Mouse (Mus musculus) heart, postnatal 0 days (tissue): Measurements from ENCODE around the gene Tmem150b. TPM values are rescaled to one million over a fixed set of nuclear protein-coding genes. Genes with fewer than 3 reads are reported as not detected.

Experiments
- ATAC-seq: fragments of 200-750 bp; cut with Nextera tagmentation; 2 replicates; pipeline ENCODE4 v1.8.0; 2017; ENCODE audit warnings: low read depth, moderate number of reproducible peaks, moderate library complexity; ENCODE audit not compliant: insufficient read depth
- DNase-seq: peaks from one replicate; pipeline ENCODE4 v3.0.0-alpha.2; 2016; ENCODE audit warnings: low spot score
- H3K27ac ChIP-seq: fragments of 300-500 bp; sonication (generic); 2 replicates; pipeline ENCODE4 v1.5.1; 2014; ENCODE audit warnings: low read depth, mild to moderate bottlenecking
- H3K27me3 ChIP-seq: fragments of 300-500 bp; sonication (generic); 2 replicates; pipeline ENCODE4 v1.6.1; 2014; ENCODE audit warnings: low read length, mixed read lengths; ENCODE audit not compliant: control insufficient read depth, insufficient read depth
- H3K36me3 ChIP-seq: fragments of 300-500 bp; sonication (generic); replicated peaks from 2 replicates; pipeline ENCODE4 v1.6.1; 2014; ENCODE audit warnings: low read length, mixed read lengths; ENCODE audit not compliant: control insufficient read depth, insufficient read depth
- H3K4me1 ChIP-seq: fragments of 300-500 bp; sonication (generic); 2 replicates; pipeline ENCODE4 v1.6.1; 2014; ENCODE audit warnings: antibody characterized with exemption; ENCODE audit not compliant: control insufficient read depth, insufficient read depth
- H3K4me2 ChIP-seq: fragments of 300-500 bp; sonication (generic); 2 replicates; pipeline ENCODE4 v1.6.1; 2014; ENCODE audit warnings: low read depth, mild to moderate bottlenecking, low read length, moderate library complexity
- H3K4me3 ChIP-seq: fragments of 300-500 bp; sonication (generic); 2 replicates; pipeline ENCODE4 v1.5.1; 2014; ENCODE audit warnings: low read depth, low read length
- H3K9ac ChIP-seq: fragments of 300-500 bp; sonication (generic); replicated peaks from 2 replicates; pipeline ENCODE4 v1.6.1; 2014; ENCODE audit warnings: low read depth, low read length, mixed read lengths
- H3K9me3 ChIP-seq: fragments of 300-500 bp; sonication (generic); replicated peaks from 2 replicates; pipeline ENCODE4 v1.6.1; 2016; ENCODE audit warnings: low read length; ENCODE audit not compliant: control insufficient read depth
- CTCF ChIP-seq: IDR thresholded peaks from 2 replicates; pipeline ENCODE4 v1.5.1; 2016; ENCODE audit warnings: antibody characterized with exemption, control low read depth, low read depth
- EP300 ChIP-seq: IDR thresholded peaks from 2 replicates; pipeline ENCODE4 v1.6.1; 2016; ENCODE audit warnings: antibody characterized with exemption, low read depth
- WGBS: fragments of 180-500 bp; shearing (Covaris S2); extraction: QIAGEN DNeasy Blood & Tissue Kit; methylation state at CpG from one replicate; pipeline ENCODE4 v1.1.7; 2014; 5-methylcytosine and 5-hydroxymethylcytosine counted together
- polyA plus RNA-seq: library from polyadenylated mRNA; unstranded; fragments of >200 nt; fragmentation: Nextera tagmentation; extraction: Ambion mirVana; gene quantifications from 2 replicates; pipeline ENCODE4 v1.2.1, GENCODE M21; 2015
- total RNA-seq: library from RNA; depleted of rRNA; stranded (reverse); fragments of >200 nt; gene quantifications from 2 replicates; pipeline ENCODE4 v1.2.3, GENCODE M21; 2014; ENCODE audit warnings: low replicate concordance

Gene Tmem150b
- total and polyA plus RNA-seq, 2 experiments from 2014 or later: not detected

DNA sequence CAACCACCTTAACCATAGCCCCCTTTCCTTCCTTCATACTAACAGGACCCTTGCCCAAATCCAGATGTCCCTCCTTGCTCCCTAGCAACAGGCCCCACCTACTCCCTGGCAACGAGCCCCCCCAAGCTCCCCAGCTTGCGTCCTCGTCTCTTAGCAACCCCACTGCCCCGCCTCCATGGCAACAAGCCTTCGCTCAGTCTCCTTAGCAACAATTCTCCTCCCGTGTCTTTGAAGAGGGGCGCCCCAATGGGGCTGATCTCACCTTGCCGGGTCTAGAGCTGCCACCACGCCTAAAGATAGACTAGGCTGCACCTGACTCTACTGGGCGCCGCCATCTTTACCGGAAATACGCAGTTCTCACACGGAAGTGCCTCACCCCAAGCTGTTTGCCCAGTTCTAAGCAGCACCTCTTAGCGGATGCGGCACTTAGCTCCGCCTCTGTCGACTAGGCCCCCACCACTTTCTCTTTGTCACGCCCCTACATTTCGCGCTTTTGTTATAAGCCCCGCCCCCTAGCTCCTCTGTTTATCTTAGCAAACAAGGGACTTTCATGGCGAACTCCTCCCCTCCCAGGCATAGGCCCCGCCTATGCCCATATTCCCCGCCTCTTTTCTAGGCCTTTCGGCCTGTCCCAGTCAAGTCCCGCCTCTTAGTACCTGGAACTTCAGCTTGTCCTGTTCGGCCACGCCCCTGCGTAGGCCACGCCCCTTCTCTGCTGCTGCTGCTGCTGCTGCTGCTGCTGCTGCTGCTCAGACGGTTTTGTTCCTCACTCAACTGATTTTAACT lies 40.2 kb downstream of the Tmem150b start, which contains the start of gene Hspbp1:
Gene Hspbp1 (minus strand): TSS at position 437 of the 786 bp plus-strand sequence.
- peaks cover 12% of the 10 kb centered on the region; the same call in 1 of the 2 replicates for H3K36me3 ChIP-seq
- no peaks in the 10 kb centered on the region for H3K9me3 ChIP-seq
- H3K4me3 ChIP-seq: peak within 1 kb of the TSS; percentile 61
- H3K27me3 ChIP-seq: no peaks in the 10 kb centered on the region
- peak within 1 kb of the TSS; percentile 69 for H3K4me2 ChIP-seq
- peak within 1 kb of the TSS; percentile 47 for H3K9ac ChIP-seq
- ATAC-seq (peak; percentile 96), DNase-seq (peak; percentile 97)
- WGBS: under 1% methylated on average over 32 of the region's 32 CpGs
- TF ChIP-seq EP300 (0 out of 2 replicates have a peak, but pooled peaks have one; percentile 51), CTCF (no peak)
- peaks cover 9% of the 10 kb centered on the region for H3K4me1 ChIP-seq
- peak within 1 kb of the TSS; percentile 52 for H3K27ac ChIP-seq

DNA sequence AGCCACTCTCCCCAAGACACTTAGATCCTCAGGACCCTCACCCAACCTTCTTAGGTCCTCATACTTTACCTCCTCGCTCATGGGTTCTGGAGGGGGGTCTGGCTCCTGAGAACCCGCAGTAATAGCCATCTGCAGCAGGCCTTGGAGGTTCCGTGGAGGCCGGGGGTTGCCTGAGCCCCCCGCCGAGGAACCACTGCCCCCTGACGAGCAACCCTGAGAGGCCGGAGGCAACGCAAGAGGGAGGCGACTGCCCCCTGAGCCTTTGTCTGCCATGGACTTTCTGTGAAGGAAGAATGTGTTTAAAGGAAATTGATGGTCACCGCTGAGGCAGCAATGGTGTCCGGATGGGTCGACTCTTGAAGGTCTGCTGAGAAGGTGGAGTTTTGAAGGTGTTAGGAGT lies 40.8 kb downstream of the Tmem150b start:
- no peak for DNase-seq
- Histone ChIP-seq H3K9ac (peak overlapping the region; percentile 47), H3K36me3 (peaks cover 12% of the 10 kb centered on the region; the same call in 1 of the 2 replicates), H3K4me1 (peaks cover 9% of the 10 kb centered on the region), H3K4me2 (peak overlapping the region; percentile 69), H3K4me3 (peak overlapping the region; percentile 61), H3K27ac (peak overlapping the region; percentile 52), H3K27me3 (no peaks in the 10 kb centered on the region), H3K9me3 (no peaks in the 10 kb centered on the region)
- ATAC-seq: no peak
- 4% methylated on average over 13 of the region's 13 CpGs for WGBS
- TF ChIP-seq CTCF: no peak
- TF ChIP-seq EP300: no peak

DNA sequence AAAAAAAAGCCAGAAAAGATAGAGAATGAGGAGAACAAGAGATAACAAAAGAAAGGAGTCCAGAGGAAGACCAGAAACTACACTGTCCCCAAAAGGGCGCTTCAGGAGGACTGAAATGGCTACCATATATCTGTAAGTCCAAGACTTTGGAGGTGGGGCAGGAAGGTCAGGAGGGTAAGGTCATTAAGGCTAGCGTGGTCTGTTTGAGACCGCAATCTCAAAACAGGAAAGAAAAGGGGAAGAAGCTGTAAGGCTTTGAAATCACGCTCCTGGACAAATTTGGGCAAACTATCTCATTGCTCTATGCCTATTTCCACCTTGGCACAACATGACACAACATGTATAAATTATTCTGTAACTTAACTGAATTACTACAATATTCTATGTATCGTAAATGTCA lies 41.7 kb downstream of the Tmem150b start:
- WGBS: 85% methylated on average over 5 of the region's 5 CpGs
- TF ChIP-seq CTCF: no peak
- TF ChIP-seq EP300: no peak
- no peak overlapping the region for H3K4me3 ChIP-seq

DNA sequence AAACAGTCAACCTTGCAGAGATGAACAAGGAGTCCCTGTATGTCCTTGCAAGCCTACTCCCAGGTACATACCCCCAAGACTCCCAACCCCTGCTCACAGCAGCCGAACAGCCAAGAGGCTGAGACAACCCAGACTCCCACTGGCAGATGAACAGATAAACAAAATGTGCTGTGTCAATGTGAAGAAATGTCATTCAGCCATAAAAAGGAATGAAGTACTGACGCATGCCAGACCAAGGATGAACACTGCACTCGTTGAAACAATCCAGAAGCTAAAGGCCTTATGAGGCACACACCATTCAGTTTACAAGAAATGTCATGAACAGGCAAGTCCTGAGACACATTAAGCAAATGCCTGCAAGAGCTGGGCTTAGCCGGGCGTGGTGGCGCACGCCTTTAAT lies 49.8 kb downstream of the Tmem150b start:
- TF ChIP-seq CTCF: no peak
- no peak for TF ChIP-seq EP300
- H3K4me2 ChIP-seq: no peak overlapping the region
- no peak for DNase-seq
- no peak overlapping the region for H3K27ac ChIP-seq
- no peaks in the 10 kb centered on the region for H3K27me3 ChIP-seq
- H3K36me3 ChIP-seq: peaks cover 61% of the 10 kb centered on the region
- H3K9ac ChIP-seq: no peak overlapping the region
- H3K9me3 ChIP-seq: no peaks in the 10 kb centered on the region
- WGBS: 75% methylated on average over 7 of the region's 7 CpGs
- ATAC-seq: no peak
- H3K4me1 ChIP-seq: peaks cover 6% of the 10 kb centered on the region; the same call in 1 of the 2 replicates
- no peak overlapping the region for H3K4me3 ChIP-seq

More for the DNA sequence above, 41.7 kb downstream of the Tmem150b start:
- Histone ChIP-seq H3K9me3 (no peaks in the 10 kb centered on the region), H3K4me1 (peaks cover 9% of the 10 kb centered on the region), H3K36me3 (peaks cover 17% of the 10 kb centered on the region), H3K27me3 (no peaks in the 10 kb centered on the region), H3K9ac (no peak overlapping the region), H3K4me2 (no peak overlapping the region), H3K27ac (no peak overlapping the region)
- no peak for ATAC-seq
- DNase-seq: no peak

DNA sequence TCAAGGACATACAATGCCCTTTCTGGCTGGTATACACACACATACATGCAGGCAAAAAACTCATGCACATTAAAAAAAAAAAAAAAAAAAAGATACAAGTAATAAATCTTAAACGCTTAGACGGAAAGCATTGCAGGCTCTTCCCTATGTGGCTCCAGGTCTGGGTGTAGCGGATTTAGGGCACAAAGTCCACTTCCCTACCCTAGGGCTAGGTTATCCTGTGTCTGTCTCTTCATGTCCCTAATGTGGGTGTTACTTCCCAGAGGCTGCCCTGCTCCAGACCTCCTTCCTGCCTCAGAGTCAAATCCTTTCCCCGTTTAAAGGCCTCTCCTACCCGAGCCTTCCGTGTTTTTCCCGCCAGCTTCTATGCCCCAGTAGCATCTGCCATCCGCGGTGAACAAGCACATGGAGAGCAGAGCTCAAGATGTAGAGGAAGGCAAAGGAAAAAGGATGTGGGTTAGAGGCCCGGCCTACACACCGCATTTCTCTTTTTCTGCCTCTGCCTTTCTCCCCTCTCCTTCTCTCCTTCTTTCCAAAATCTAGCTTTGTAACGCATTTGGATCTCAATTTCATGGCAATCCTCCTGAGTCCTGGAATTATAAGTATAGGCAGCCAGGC lies 50.8 kb downstream of the Tmem150b start:
- Histone ChIP-seq H3K4me3 (no peak overlapping the region), H3K36me3 (peaks cover 68% of the 10 kb centered on the region), H3K27ac (no peak overlapping the region), H3K4me1 (peaks cover 6% of the 10 kb centered on the region; the same call in 1 of the 2 replicates), H3K4me2 (no peak overlapping the region), H3K9ac (no peak overlapping the region), H3K27me3 (no peaks in the 10 kb centered on the region), H3K9me3 (no peaks in the 10 kb centered on the region)
- ATAC-seq: no peak
- DNase-seq: no peak
- TF ChIP-seq EP300 (no peak), CTCF (no peak)
- WGBS: 87% methylated on average over 12 of the region's 12 CpGs
